Mouse (Mus musculus): ENCODE data around the gene Mrgprb1.
"Not testable (repeated sequence)": the region's sequence is repeated elsewhere in the genome, so short reads cannot be mapped to it uniquely, and the experiment has no call there.

The Mrgprb1 gene

GRCm38 (mm10) chr7:48456242-48456641 lies at the start of gene Mrgprb1:
Gene Mrgprb1, minus strand, starts transcription at chr7:48456342.
- no peak for DNase-seq (ENCODE audit: low spot score in 2 of 2)

- DNase-seq (ENCODE audit: low spot score in 2 of 2), result no peak
Measured at GRCm38 (mm10) chr7:48499221-48499620, 43.1 kb upstream of the Mrgprb1 start, which contains the start of gene Mrgprx2. Gene Mrgprx2, minus strand, starts transcription at chr7:48499321.

- DNase-seq (ENCODE audit: low spot score in 2 of 2), result no peak
Measured at GRCm38 (mm10) chr7:48436581-48436980, 19.6 kb downstream of the Mrgprb1 start.

- DNase-seq (ENCODE audit: low spot score in 2 of 2), result not testable (repeated sequence)
Measured at GRCm38 (mm10) chr7:48435936-48436335, 20.2 kb downstream of the Mrgprb1 start.
